Mouse (Mus musculus): Measurements from ENCODE around the gene Ppfia3. TPM values are rescaled to one million over a fixed set of nuclear protein-coding genes. Genes with fewer than 3 reads are reported as not detected.

The Ppfia3 gene
- polyA plus RNA-seq, 1 experiment from 2014 or later, result 7.7 TPM

DNA sequence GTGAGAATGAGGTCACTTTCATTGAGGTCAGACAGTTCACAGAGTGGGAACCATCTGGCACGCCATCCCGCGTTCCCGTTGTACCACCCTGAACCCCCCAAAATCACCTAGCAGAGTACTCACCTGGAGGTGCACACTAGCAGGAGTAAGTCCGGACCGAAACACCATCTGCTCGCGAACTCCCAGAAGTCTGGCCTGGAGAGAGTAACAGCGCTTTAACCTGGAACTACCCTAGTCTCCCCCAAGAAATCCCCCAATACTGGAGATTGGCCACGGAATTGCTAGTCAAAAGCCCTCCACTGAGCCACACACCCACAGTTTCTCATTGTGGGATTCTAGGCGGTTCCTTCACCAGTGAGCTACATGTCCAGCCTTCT is 26.8 kb downstream of the Ppfia3 start:
- DNase-seq (ENCODE audit: low spot score, missing footprints), result no peak
- H3K4me3 ChIP-seq (ENCODE audit: low read depth, low read length), result peak overlapping the region; percentile 45
- H3K4me2 ChIP-seq, result peak overlapping the region; percentile 85
- H3K9ac ChIP-seq (ENCODE audit: low read length), result peak overlapping the region; percentile 76
- no peaks in the 10 kb centered on the region for H3K36me3 ChIP-seq (ENCODE audit: control insufficient read depth, insufficient read depth, low read length)
- ATAC-seq (ENCODE audit: low FRiP score), result no peak
- no peak overlapping the region for H3K27ac ChIP-seq (ENCODE audit: low read depth, low read length)
- H3K27me3 ChIP-seq (ENCODE audit: control insufficient read depth, insufficient read depth, low read length), result peaks cover 4% of the 10 kb centered on the region
- H3K9me3 ChIP-seq (ENCODE audit: control insufficient read depth, low read length), result no peaks in the 10 kb centered on the region
- WGBS, result 1% methylated on average over 11 of the region's 11 CpGs
- peaks cover 19% of the 10 kb centered on the region for H3K4me1 ChIP-seq (ENCODE audit: control insufficient read depth, insufficient read depth, low read length)

DNA sequence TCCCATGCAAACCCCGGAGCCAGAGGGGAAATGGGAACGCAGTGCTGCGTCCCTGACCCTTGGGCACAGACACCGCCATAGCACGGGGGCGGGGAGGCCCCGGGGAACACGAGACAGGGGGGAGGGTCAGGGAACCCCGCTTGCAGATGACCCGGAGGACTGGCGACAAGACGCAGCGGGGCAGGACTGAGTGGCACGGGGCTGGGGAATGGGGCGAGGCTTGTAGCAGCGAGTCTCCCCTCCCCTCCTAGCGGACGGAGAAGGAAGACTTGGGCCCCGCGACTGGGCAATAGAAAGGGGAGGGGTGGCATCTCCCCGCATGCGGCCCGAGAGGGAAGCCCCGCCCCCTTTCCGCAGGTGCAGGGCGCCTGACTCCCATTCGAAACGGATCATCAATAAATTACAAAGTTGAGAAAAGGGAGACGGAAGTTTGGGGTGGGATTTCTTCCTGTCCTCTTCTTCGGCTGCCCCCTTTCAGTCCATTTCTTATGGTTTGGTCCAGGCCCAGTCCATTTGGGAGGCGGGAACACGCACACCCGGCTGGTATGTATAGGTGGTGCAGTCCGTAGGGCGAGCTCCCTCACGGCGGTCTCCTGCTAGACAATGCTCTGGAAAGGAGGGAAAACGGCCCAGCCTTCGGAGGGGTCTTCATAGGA is 27.3 kb downstream of the Ppfia3 start:
- WGBS, result under 1% methylated on average over 38 of the region's 39 CpGs
- ATAC-seq (ENCODE audit: low FRiP score) (peak; percentile 86), DNase-seq (ENCODE audit: low spot score, missing footprints) (peak; percentile 98)
- no peaks in the 10 kb centered on the region for H3K36me3 ChIP-seq (ENCODE audit: control insufficient read depth, insufficient read depth, low read length)
- H3K4me3 ChIP-seq (ENCODE audit: low read depth, low read length), result peak overlapping the region; percentile 45
- no peak overlapping the region for H3K27ac ChIP-seq (ENCODE audit: low read depth, low read length)
- peaks cover 4% of the 10 kb centered on the region for H3K27me3 ChIP-seq (ENCODE audit: control insufficient read depth, insufficient read depth, low read length)
- peak overlapping the region; percentile 85 for H3K4me2 ChIP-seq
- peaks cover 23% of the 10 kb centered on the region for H3K4me1 ChIP-seq (ENCODE audit: control insufficient read depth, insufficient read depth, low read length)
- no peaks in the 10 kb centered on the region for H3K9me3 ChIP-seq (ENCODE audit: control insufficient read depth, low read length)
- H3K9ac ChIP-seq (ENCODE audit: low read length), result peak overlapping the region; percentile 76

DNA sequence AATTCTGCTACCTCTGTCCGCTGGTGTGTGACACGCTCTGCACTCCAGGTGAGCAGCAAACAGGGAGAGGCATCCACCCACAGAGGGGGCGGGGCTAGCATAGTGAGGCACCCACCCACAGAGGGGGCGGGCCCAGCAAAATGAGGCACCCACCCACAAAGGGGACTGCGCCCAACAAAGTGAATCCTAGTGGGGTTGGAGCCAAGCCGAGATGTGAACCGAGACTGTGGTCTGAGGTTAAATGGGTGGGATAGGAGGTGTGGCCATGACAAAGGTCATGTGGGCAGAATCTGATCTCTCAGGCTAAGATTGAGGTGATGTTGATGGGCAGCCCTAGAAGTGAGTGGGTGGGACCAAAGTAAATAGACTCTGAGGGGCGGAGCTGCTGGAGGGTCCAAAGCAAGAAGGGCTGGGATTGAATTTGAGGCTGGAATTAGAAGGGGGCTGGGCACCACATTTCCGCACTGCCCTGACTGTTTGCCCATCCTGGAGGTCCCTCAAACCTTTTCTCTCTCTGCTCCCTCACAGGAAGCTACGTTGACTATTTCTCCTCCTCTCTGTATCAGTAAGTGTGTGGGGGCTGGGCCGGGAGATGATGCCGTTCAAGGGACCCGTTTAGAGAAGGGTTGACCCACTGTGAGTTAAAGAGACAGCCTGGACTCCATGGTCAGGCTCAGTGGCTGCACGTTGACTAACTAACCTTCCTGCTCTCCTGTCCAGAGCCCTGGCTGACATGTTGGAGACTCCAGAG is 28.5 kb downstream of the Ppfia3 start:
- peak overlapping the region; percentile 85 for H3K4me2 ChIP-seq
- H3K27ac ChIP-seq (ENCODE audit: low read depth, low read length), result no peak overlapping the region
- peaks cover 23% of the 10 kb centered on the region for H3K4me1 ChIP-seq (ENCODE audit: control insufficient read depth, insufficient read depth, low read length)
- H3K36me3 ChIP-seq (ENCODE audit: control insufficient read depth, insufficient read depth, low read length), result no peaks in the 10 kb centered on the region
- no peak for ATAC-seq (ENCODE audit: low FRiP score)
- H3K4me3 ChIP-seq (ENCODE audit: low read depth, low read length), result no peak overlapping the region
- H3K9me3 ChIP-seq (ENCODE audit: control insufficient read depth, low read length), result no peaks in the 10 kb centered on the region
- H3K9ac ChIP-seq (ENCODE audit: low read length), result peak overlapping the region; percentile 76
- 3% methylated on average over 14 of the region's 14 CpGs for WGBS
- peaks cover 4% of the 10 kb centered on the region for H3K27me3 ChIP-seq (ENCODE audit: control insufficient read depth, insufficient read depth, low read length)
- DNase-seq (ENCODE audit: low spot score, missing footprints), result peak; percentile 83

DNA sequence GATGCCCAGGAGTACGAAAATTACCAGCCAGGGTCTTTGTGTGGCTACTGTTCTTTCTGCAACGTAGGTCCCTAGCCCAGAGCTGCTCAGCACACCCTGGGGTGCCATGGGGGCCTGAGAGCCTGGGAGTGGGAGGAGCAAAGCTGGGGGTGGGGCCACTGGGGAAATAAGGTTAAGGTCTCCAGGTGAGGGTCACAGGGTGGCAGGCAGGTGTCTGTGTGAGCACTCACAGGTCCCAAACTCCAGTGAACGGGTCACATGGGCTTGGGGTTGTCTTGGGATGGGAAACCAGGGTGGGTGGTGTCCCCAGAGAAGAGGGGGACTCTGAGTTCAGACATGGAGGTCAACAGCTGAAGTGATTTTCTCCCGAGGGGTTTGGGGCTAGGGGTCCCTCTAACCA is 29.4 kb downstream of the Ppfia3 start:
- H3K9ac ChIP-seq (ENCODE audit: low read length), result no peak overlapping the region
- H3K9me3 ChIP-seq (ENCODE audit: control insufficient read depth, low read length), result no peaks in the 10 kb centered on the region
- no peak overlapping the region for H3K27ac ChIP-seq (ENCODE audit: low read depth, low read length)
- no peak overlapping the region for H3K4me3 ChIP-seq (ENCODE audit: low read depth, low read length)
- peaks cover 30% of the 10 kb centered on the region for H3K4me1 ChIP-seq (ENCODE audit: control insufficient read depth, insufficient read depth, low read length)
- H3K27me3 ChIP-seq (ENCODE audit: control insufficient read depth, insufficient read depth, low read length), result peaks cover 4% of the 10 kb centered on the region
- no peak overlapping the region for H3K4me2 ChIP-seq
- no peaks in the 10 kb centered on the region for H3K36me3 ChIP-seq (ENCODE audit: control insufficient read depth, insufficient read depth, low read length)
- WGBS, result 23% methylated on average over 4 of the region's 4 CpGs
- ATAC-seq (ENCODE audit: low FRiP score), result no peak
- no peak for DNase-seq (ENCODE audit: low spot score, missing footprints)

DNA sequence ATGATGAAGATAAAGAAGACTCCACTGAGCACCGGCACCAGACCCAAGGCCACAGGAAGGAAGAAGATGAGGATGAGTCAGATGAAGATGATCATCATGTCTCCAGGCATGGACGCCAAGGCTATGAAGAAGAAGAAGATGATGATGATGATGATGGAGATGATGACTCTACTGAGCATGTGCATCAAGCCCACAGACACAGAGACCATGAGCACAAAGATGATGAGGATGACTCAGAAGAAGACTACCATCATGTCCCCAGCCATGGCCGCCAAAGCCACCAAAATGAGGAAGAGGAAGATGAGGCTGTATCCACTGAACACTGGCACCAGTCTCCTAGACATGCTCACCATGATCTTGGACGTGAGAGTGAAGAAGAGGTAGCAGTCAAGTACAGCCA is 30.5 kb downstream of the Ppfia3 start:
- DNase-seq (ENCODE audit: low spot score, missing footprints), result peak; percentile 79
- Histone ChIP-seq H3K27me3 (ENCODE audit: control insufficient read depth, insufficient read depth, low read length) (peaks cover 4% of the 10 kb centered on the region), H3K9ac (ENCODE audit: low read length) (no peak overlapping the region), H3K9me3 (ENCODE audit: control insufficient read depth, low read length) (no peaks in the 10 kb centered on the region), H3K36me3 (ENCODE audit: control insufficient read depth, insufficient read depth, low read length) (no peaks in the 10 kb centered on the region), H3K27ac (ENCODE audit: low read depth, low read length) (no peak overlapping the region), H3K4me1 (ENCODE audit: control insufficient read depth, insufficient read depth, low read length) (peaks cover 30% of the 10 kb centered on the region), H3K4me3 (ENCODE audit: low read depth, low read length) (no peak overlapping the region), H3K4me2 (no peak overlapping the region)
- 82% methylated on average over 4 of the region's 4 CpGs for WGBS
- ATAC-seq (ENCODE audit: low FRiP score), result no peak

DNA sequence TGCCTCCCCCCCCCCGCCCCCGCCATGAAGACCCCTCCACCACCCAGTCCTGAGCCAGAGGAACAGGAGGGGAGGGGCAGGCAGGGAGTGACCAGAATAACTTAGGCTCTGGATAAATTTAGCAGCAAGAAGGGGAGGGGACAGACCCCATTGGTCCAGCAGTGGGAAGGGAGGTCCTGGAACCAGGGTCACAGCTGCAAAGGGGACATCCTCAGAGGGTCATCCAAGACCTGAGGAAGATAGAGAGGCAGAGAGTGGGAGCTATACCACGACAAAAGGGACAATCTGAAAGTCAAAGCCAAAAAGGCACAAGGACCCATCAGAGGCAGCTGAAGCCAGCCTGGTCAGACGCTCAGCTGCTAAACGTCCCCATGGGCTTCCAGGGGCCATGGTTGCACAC is 31.8 kb downstream of the Ppfia3 start, which contains the start of gene Hrc:
Gene Hrc (plus strand): TSS at position 235 of the 400 bp plus-strand sequence.
- H3K4me2 ChIP-seq, result peak within 1 kb of the TSS; percentile 93
- no peak within 1 kb of the TSS for H3K9ac ChIP-seq (ENCODE audit: low read length)
- ATAC-seq (ENCODE audit: low FRiP score) (no peak), DNase-seq (ENCODE audit: low spot score, missing footprints) (peak; percentile 81)
- H3K4me1 ChIP-seq (ENCODE audit: control insufficient read depth, insufficient read depth, low read length), result peaks cover 20% of the 10 kb centered on the region
- no peaks in the 10 kb centered on the region for H3K36me3 ChIP-seq (ENCODE audit: control insufficient read depth, insufficient read depth, low read length)
- H3K4me3 ChIP-seq (ENCODE audit: low read depth, low read length), result no peak within 1 kb of the TSS
- no peak within 1 kb of the TSS for H3K27ac ChIP-seq (ENCODE audit: low read depth, low read length)
- H3K9me3 ChIP-seq (ENCODE audit: control insufficient read depth, low read length), result no peaks in the 10 kb centered on the region
- H3K27me3 ChIP-seq (ENCODE audit: control insufficient read depth, insufficient read depth, low read length), result no peaks in the 10 kb centered on the region; the same call in 1 of the 2 replicates
- 38% methylated on average over 5 of the region's 5 CpGs for WGBS

DNA sequence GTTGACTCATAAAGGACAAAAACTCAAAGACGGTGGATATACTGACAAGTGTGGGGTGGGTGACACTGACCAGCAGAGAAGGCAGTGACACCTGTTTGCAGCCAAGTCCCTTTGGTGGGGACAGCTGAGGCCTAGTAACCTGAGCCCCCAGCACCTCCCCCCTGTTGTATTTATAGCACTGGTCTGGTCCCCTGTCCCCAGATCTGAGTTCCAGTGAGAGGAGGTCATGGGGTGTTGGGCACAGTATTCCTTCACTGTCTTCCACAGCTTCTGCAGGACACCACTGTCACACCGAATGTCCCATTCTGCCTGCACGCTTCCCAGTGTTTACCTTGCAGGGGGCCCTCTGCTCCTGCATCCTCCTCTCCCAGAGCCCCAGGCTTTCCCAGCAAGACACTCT is 32.2 kb downstream of the Ppfia3 start:
- 16% methylated on average over 3 of the region's 3 CpGs for whole genome bisulfite sequencing
- Histone ChIP-seq H3K27ac (ENCODE audit: low read depth, low read length) (no peak overlapping the region), H3K4me1 (ENCODE audit: control insufficient read depth, insufficient read depth, low read length) (peaks cover 18% of the 10 kb centered on the region), H3K4me3 (ENCODE audit: low read depth, low read length) (no peak overlapping the region), H3K9ac (ENCODE audit: low read length) (no peak overlapping the region), H3K4me2 (no peak overlapping the region), H3K27me3 (ENCODE audit: control insufficient read depth, insufficient read depth, low read length) (no peaks in the 10 kb centered on the region; the same call in 1 of the 2 replicates), H3K36me3 (ENCODE audit: control insufficient read depth, insufficient read depth, low read length) (no peaks in the 10 kb centered on the region), H3K9me3 (ENCODE audit: control insufficient read depth, low read length) (no peaks in the 10 kb centered on the region)
- peak; percentile 82 for DNase-seq (ENCODE audit: low spot score, missing footprints)
- no peak for ATAC-seq (ENCODE audit: low FRiP score)

DNA sequence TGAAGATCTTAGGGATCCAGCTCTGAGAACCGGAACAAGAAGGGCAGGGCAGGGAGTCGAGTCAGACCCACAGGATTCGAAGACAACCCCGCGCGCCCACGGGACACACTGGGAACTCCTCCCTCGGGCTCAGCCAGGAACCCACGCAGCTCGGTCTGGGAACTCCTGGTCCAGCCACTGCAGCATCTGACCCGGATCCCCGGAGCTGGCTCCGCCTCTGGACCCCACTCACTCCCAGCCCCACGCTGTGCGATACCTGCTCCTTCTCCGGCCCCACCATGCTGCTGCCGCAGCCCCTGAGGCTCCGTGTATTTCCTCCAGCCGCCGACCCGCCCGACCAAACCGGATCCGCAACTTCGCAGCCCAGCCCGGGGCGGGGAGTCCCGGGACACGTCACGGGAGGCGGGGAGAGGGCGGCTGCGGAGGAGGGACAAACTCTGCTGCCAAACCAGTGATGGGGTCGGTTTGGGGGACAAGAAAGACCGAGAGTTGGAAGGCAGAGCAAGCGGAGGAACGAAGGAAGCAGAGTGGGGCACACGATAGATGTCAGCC is 33.3 kb downstream of the Ppfia3 start, which contains the start of gene Trpm4:
Gene Trpm4 (minus strand): TSS at position 350 of the 552 bp plus-strand sequence.
- H3K27me3 ChIP-seq (ENCODE audit: control insufficient read depth, insufficient read depth, low read length), result no peaks in the 10 kb centered on the region; the same call in 1 of the 2 replicates
- H3K27ac ChIP-seq (ENCODE audit: low read depth, low read length), result no peak within 1 kb of the TSS

More for the DNA sequence above, 33.3 kb downstream of the Ppfia3 start, which contains the start of gene Trpm4:
- no peaks in the 10 kb centered on the region for H3K36me3 ChIP-seq (ENCODE audit: control insufficient read depth, insufficient read depth, low read length)
- under 1% methylated on average over 38 of the region's 38 CpGs for WGBS
- H3K4me2 ChIP-seq, result peak within 1 kb of the TSS; percentile 93
- peak; percentile 96 for DNase-seq (ENCODE audit: low spot score, missing footprints)
- no peaks in the 10 kb centered on the region for H3K9me3 ChIP-seq (ENCODE audit: control insufficient read depth, low read length)
- ATAC-seq (ENCODE audit: low FRiP score), result peak; percentile 65
- peaks cover 15% of the 10 kb centered on the region for H3K4me1 ChIP-seq (ENCODE audit: control insufficient read depth, insufficient read depth, low read length)
- peak within 1 kb of the TSS; percentile 71 for H3K9ac ChIP-seq (ENCODE audit: low read length)
- H3K4me3 ChIP-seq (ENCODE audit: low read depth, low read length), result peak within 1 kb of the TSS; percentile 55
